Mouse (Mus musculus): ENCODE data around the gene Fkrp.

DNA sequence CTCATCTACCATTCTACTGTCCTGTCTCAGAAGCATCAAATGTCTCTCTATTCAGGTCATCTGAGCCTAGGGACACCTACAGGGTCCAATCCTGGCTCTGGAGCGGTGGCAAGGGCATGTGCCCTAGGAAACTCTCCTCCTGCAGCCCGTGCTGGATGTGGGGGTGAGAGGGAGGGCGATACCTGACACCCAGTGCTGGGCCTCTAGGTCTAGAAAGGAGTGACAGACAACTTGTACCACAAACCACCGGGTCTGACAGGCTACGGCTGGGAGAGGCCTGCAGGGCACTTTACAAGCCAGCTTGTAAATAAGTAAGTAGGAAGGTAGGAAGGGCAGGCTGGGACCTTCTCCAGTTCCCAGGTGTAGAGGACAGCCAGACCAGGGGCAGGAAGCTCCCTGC lies 40.6 kb downstream of the Fkrp start:
- TF ChIP-seq EP300 (IDR thresholded peaks at IDR 0.05; ENCODE audit: low read depth) (no peak), CTCF (IDR thresholded peaks at IDR 0.05; ENCODE audit: low read depth) (no peak)

Measured in liver, postnatal 0 days (tissue).